Mouse (Mus musculus) erythroblast, adult 5-6 weeks (primary cell): ENCODE results near the gene Rps6kb2. TPM values are rescaled to one million over a fixed set of nuclear protein-coding genes. Genes with fewer than 3 reads are reported as not detected.
"Not testable (repeated sequence)": the region's sequence is repeated elsewhere in the genome, so short reads cannot be mapped to it uniquely, and the experiment has no call there.

Experiments
- ATAC-seq: replicated peaks from 2 replicates; pipeline ENCODE4 v1.8.0; 2016; ENCODE audit warnings: moderate number of reproducible peaks, mild to moderate bottlenecking, moderate TSS enrichment, inconsistent platforms; ENCODE audit not compliant: poor library complexity, low FRiP score, severe bottlenecking
- total RNA-seq, 2 experiments: library from RNA; stranded (forward) in 1 of 2; stranded (reverse) in 1 of 2; fragments of 150-400 nt in 1 of 2; fragments of 200-764, 138-1000 nt in 1 of 2; gene quantifications; 2 replicates each; pipeline versions ENCODE4 v1.2.3 to v1.2.4; 2015 to 2017; ENCODE audit warnings: low replicate concordance in 2 of 2

Gene Rps6kb2
- total RNA-seq, 2 experiments from 2014 or later: 7.1 to 23.9 TPM

DNA sequence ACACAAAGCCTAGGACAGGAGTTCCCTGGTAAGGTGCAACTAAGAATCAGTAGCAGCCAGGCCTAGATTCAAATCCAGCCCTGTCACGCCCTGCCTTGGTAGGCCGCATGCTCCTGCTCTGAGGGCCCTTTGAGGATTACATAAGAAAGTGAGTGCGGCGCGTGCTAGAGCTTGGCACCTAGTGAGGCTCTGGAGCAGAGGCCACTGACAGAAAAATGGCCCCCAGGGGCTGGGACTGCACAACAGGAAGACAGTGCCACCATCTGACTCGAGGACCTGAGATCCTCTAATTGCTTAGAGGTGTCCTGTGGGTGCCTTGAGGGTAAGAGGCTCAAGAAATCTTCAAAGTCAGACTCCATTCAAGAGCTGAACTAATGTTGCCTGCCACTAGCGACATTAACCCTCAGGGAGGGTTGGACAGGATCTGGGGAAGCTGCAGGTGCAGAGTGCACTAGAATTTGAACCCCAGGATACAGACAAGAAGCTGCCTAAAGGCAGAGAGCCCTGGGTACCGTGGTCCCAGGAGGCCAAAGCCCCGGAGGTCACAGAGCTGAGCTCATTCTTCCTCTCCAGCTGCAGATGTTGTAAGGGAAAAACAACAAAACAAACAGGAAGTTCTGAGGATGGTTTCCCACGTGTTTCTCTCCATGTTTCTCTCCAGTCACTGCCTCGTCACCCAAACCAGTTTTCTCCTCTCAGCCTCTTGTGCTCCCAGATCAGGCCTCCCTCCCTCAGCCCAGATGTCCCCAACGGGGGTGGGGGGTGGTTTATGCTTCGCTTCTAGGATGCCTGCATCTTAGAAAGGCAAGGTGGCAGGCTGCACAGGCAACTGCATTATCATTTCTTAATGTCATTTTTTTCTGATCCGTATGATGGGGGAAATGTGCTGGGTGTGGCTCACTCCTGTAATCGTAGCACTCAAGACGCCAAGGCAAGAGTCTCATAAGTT lies 18.3 kb downstream of the Rps6kb2 start:
- ATAC-seq: no peak

DNA sequence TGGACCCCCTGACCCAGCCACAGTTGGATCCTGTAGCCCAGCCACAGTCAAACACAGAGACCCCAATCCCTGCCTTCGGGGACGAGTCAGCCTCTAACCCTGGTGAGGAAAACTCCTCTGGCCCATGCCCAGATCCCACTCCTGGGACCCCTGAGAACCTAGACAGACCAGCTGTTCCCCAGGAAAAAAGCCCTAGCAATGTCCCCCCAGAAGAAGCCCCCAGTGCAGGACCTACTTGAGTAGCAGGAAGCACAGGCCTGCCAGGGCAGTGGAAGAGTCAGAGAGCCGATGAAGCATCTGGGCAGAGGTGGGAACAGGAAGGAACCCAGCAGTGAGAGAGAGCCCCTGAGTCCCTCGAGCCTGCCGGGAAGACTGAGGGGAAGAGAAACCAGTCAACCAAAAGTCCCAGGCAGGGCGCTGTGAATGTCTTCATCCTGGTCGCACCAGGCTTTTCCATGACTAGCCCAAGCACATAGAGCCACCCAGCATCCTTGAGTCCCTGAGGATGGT lies 19.3 kb downstream of the Rps6kb2 start, which contains the start of gene Cabp4:
Gene Cabp4 (minus strand): TSS at position 275 of the 510 bp plus-strand sequence.
- no peak for ATAC-seq

DNA sequence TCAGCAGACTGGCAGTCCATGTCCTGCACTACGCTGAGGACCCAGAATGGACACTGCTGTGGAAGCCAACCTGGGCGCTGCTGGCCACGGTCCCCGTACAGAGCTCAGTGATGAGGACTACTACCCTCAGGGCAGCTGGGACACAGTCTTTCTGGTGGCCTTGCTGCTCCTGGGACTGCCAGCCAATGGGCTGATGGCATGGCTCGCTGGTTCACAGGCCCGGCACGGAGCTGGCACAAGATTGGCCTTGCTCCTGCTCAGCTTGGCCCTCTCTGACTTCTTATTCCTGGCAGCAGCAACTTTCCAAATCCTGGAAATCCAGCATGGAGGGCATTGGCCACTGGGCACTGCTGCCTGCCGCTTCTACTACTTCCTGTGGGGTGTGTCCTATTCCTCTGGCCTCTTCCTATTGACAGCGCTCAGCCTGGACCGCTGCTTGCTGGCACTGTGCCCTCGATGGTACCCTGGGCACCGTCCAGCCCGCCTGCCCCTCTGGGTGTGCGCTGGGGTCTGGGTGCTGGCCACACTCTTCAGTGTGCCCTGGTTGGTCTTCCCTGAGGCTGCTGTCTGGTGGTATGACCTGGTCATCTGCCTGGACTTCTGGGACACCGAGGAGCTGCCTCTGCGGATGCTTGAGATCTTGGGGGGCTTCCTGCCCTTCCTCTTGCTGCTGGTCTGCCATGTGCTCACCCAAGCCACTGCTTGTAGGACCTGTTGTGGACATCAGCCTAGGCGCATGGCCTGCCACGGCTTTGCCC lies 20.6 kb downstream of the Rps6kb2 start:
- ATAC-seq: no peak

DNA sequence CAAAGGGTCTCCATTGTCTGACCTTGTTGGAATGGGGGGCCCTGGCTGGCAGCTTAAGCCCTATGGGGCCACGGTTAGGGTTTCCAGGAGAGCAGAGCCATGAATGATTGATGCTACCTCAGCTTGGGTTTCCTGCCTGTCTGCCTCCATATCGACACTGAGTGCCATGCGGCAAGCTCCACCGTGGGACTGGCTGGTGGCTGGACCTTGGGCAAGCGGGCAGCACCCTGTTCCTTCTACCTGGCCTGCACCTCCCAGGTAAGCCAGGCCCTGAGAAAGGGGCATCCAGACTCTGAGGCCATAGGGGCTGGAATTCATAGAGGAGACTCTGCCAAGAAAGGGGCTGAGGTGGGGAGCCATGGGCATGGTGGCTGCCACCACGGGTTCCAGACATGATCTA lies 23.0 kb downstream of the Rps6kb2 start:
- no peak for ATAC-seq

DNA sequence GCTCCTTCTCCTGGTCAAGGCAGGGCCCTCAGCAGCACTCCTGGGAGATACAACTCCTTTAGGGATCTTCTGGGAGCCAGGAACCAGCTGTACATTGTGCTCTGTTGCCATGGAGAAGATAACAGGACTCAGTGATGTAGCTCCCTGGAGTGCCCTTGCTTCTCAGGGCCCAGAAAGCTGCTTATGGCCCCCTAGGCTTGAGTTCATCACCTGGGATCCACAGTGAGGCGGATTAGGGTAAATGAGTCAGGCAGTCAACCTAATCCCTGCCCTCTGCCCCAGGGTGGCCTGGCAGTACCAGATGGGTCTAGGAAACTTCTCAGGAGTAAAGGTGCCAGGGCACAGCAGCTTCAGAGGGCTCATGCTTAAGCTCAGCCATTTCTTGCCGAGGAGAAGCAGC lies 23.7 kb downstream of the Rps6kb2 start, which contains the start of gene Gpr152:
Gene Gpr152 (plus strand): TSS at position 342 of the 400 bp plus-strand sequence.
- no peak for ATAC-seq

DNA sequence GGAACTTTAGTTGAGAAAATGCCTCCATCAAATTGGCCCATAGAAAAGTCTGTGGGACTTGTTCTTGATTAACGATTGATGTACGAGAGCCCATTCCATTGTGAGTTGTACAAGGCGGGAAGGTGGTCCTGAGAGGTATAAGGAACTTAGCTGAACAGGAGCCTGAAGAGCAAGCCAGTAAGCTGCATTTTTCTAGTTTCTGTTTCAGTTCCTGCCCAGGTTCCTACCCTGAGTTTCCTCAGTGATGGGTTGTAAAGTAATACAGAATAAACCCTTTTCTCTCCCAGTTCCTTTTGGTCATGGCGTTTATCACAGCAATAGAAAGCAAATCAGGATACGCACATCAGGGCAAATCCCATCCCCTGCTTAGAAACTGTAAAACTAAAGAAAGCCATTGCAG lies 25.2 kb downstream of the Rps6kb2 start:
- no peak for ATAC-seq

DNA sequence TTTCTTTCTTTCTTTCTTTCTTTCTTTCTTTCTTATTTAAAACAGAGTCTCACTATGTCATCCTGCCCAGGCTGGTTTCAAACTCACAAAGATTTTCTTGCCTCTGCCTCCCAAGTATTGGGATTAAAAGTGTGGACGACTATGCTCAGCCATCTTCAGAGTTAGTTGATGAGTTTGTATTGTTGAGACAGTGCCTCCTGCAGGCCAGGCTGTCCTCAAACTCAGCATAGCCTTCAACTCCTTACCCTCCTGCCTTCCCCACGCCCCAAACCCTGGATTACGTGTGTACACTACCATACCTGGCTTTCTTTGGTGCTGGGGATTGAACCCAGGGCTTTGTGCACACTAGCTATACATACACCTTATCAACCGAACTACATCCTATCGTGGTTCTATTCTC lies 26.7 kb downstream of the Rps6kb2 start:
- ATAC-seq: peak; percentile 64

DNA sequence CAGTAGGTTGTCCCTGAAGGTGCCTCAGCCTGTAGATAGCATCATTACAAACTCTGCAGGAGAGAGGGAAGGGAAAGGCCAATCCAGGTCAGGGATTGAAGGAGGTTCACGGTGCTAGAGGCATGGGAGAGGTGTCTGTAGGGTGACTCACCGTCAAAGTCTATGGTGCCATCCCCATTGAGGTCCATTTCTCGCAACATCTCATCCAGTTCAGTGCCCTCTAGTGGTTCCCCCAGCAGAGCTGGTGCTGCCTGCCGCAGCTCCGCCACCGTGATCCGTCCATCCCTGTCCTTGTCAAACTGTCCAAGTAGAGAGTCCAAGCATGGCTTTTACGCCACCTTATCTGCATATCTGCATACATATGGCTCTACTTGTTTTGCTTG lies 27.2 kb downstream of the Rps6kb2 start:
- ATAC-seq: peak; percentile 73

DNA sequence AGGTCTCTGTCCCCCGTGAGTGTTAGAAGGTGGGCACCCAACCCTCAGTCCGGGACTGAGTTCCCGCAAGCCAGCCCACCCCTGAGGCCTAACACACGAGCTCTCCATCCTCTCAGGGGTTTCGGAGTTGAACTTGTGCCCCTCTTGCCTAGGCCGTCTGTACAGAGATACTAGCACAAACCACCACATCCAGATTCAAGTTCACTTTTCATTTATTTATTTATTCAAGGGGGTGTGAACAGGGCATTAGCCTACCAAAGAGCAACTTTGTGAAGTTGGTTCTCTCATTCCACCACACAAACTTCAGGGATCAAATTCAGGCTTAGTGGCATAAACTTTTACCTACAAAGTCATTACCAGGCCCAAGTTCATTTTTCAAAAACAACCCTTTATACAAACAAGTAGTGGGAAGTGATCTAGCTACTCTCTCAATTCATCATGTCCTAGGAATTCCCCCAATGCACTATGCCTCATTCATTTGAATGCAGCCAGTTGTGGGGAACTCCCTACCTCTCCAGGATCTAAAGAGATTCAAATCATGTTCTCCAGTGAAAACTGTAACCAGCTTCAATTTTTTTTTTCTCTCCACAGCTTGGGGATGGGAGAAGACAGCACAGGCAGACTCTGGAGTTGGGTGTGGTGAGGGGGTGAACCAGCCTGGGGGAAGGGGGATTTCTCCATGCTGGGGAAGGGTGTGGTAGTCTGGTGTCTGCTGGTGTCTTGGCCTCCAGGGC lies 27.8 kb downstream of the Rps6kb2 start:
- not testable (repeated sequence) for ATAC-seq

DNA sequence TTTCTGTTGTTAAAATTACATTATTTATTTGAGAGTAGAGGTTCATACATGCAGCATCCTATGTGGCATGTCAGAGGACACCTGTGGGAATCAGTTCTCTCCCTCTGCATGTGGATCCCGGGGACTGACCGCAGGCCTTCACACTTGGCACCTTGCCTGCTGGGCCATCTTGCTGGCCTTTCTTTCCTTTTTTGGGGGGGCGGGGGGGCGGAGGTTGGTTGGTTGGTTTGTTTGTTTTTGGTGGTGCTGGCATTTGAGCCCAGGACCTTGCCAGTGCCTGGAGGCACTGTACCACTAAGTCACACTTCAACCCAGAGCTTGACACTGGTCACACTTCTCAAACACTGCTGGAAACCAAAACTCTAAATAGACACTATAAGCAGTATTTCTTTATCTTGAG lies 28.8 kb downstream of the Rps6kb2 start:
- ATAC-seq: no peak

DNA sequence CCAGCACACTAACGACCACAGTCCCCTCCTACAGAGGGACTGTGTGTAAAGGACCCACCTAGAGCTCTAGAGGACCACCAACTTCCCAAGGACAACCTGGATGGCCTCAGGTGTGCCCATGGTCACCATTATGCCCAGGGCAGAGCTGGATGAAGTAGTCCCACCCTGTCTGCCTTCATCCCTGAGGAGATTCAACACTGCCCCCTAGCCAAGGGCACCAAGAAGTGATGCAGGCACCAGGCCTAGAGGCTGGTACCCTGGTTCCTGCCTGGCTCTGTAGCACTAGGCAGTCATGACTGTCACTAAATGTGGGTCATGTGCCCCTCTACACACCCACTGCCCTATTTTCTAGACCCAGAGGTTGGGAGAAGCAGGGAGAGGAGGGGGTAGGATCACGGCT lies 31.4 kb downstream of the Rps6kb2 start:
- peak; percentile 53 for ATAC-seq

DNA sequence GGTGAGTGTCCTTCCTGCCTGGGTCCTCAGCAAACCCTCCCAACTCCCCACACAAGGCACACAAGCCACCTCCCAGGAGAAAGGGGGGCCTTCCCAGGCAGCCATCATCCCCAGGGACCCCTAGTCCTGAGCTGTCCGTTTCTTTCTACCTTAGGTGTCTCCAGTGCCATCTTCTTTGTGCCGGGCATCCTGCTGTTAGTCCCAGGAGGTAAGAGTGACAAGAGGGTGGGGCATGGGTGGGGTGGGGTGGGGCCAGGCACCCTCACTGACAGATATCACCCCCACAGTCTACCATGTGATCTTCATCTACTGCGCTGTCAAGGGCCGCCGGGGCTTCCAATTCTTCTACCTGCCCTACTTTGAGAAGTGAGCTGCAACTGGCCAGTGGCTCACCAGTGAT lies 32.1 kb downstream of the Rps6kb2 start:
- peak; percentile 49 for ATAC-seq

DNA sequence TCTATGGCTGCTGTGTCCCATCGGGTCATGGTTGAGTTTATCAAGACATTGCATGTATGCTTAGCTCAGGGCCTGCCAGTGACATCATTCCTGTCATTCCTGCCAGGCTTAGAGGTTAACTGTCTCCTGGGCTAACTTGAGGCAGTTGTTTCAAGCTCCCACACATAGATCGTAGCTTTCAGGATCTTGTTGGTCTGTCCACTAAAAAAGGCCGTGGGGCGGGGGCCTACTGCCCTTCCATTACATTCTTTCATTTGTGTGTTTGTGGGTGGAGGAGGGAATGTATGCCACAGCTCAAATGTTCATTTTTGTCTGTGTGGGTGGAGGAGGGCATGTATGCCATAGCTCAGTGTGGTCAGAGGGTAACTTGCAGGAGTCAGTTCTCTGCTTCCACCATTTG lies 33.0 kb downstream of the Rps6kb2 start:
- ATAC-seq: 0 out of 2 replicates have a peak, but pooled peaks have one; percentile 6

DNA sequence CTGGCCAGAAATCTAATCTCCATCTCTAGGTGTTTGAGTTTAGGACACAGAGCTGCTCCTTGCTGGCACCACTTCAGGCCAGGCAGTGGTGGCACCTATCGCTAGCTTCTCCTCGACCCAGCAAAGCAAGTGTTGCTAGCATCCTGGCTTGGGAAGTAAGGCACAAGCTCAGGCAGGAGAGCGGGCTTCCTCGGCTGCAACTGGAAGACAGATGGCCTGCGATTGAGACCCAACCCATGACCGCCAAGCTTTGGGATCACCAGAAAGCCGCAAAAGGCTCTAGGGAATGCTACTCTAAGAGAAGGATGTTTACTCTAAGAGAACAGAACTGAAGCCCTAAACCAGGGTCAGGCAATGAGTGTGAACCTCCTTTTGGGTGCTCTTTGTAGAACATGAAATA lies 33.7 kb downstream of the Rps6kb2 start:
- no peak for ATAC-seq

DNA sequence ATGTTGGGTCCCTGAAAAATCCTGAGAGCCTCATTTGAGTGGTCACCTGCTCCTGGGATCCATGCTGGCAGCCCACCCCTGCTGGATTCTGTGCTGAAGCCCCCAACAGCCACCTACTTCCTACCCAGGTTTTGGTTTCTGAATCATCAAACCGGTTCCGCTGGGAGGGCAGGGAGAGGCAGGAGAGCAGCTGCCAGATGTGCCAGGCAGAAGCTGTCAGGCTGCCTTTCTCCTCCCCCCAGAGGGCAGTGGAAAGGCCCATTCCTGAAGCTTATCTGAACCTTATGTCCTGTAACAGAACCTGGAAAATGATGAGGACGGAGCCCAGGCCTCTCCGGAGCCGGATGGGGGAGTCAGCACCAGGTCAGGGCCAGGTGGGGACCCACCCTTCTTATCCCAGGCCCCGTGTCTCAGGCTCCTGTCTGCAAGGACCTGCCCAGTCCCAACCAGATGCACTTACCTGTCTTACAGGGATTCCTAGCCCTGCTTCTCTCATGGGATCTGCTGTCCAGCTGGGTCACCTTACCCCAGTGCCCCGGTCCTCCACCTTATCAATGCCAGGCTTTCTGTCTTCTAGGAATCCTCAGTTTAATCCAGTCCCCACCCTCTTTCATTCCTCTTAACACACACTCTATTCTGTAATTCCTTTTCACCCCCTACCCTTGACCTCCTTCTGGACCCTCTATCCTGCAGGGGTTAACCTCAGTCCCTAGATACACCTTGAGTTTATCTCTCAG lies 36.2 kb downstream of the Rps6kb2 start:
- ATAC-seq: peak; percentile 14; the same call in 1 of the 2 replicates

DNA sequence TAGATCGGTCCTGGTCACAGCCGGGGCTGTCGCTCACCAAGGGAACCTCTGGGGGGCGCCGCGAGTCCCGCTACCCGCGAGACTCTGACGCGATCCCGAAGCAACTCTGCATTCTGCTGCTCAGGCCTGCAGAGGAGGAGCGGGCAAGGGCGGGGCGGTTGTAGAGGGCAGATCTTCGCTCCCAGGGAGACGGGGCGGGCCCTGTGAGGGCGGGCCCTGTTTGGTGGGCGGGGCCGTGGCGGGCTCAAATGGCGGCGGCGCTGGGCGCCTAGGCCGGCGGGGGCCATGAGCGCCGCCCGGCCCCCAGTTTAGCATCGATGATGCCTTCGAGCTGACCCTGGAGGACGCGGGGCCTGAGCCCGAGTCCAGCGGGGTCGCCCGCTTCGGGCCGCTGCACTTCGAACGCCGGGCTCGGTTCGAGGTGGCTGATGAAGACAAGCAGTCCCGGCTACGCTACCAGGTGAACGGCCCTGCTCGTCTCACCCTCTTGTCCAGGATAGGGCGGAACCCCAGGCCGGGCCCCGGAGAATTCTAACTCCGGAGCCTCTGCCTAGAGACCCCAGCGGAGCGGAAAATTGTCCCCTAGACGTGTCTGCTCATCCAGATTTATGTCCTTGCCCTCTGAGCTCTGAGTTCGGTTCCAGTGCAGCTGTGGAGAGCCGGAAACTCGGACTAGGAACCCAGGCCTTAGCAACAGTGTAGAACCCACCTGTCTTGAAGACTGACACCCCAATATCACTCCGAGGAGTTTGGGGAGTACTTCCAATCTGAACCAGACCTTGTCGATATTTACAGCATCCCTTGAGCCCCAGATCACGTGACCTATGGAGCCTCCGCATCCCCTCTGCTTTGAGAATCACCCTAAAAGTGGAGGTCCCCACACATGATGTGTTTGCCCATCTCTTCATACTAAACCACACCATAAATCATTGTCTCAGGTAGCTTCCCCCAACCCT lies 37.1 kb downstream of the Rps6kb2 start, which contains the start of gene Aip:
Gene Aip (minus strand): TSS at position 118 of the 956 bp plus-strand sequence.
- peak; percentile 72 for ATAC-seq

DNA sequence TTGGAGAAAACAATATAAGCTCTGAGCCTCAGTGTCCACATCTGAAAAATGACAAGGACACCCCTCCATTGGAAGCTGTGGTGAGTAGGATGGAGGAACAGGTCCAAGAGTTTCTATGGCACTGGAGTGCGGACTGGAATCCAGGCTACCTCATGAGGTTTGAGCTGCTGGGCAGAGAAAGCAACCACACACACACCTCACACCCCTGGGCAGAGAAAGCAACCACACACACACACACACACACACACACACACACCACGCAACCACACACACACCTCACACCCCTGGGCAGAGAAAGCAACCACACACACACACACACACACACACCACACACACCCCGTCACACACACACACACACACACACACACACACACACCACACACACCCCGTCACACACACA lies 37.9 kb downstream of the Rps6kb2 start:
- ATAC-seq: not testable (repeated sequence)

DNA sequence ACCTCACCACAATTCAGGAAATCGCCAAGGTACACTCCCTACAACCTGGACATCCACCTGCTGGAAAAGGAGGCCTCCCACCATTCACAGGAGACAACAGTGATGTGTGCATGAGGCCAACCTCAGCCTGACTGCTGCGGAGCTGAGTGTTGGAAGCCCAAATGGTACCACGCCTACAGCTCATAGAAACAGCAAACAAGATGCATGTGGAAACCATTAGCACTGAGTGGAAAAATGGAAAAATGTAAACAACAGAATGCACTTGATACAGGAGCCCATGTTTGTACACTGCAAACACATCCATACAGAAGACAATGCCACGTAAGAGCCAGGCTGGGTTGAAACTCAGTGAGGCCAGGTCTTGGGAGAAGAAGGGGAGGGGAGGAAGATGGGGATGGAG lies 38.7 kb downstream of the Rps6kb2 start:
- ATAC-seq: no peak
